Mouse (Mus musculus): ENCODE results near the gene Olfr923. TPM values are rescaled to one million over a fixed set of nuclear protein-coding genes. Genes with fewer than 3 reads are reported as not detected.
"Not testable (repeated sequence)": the region's sequence is repeated elsewhere in the genome, so short reads cannot be mapped to it uniquely, and the experiment has no call there.

Olfr923 gene
- polyA plus RNA-seq (2014; fragmentation: Nextera tagmentation; extraction: Ambion mirVana) = not detected in 2 replicates

GRCm38 (mm10) chr9:38826245-38826644 lies at the start of gene Olfr923:
Gene Olfr923 (plus strand): TSS chr9:38826545.
- H3K27ac ChIP-seq (ENCODE audit: low read length) = no peak within 1 kb of the TSS
- H3K4me3 ChIP-seq (ENCODE audit: low read depth, low read length) = no peak within 1 kb of the TSS
- ATAC-seq (ENCODE audit: insufficient number of reproducible peaks, insufficient read depth, low FRiP score, low read depth) = no peak
- H3K9ac ChIP-seq (replicated peaks; ENCODE audit: low read depth, low read length) = no peak within 1 kb of the TSS
- no peak within 1 kb of the TSS for H3K4me2 ChIP-seq (replicated peaks; ENCODE audit: low read depth, low read length)
- H3K36me3 ChIP-seq (ENCODE audit: control insufficient read depth, insufficient read depth, low read length) = no peaks in the 10 kb centered on the region
- no peaks in the 10 kb centered on the region for H3K9me3 ChIP-seq (ENCODE audit: control insufficient read depth, low read depth, low read length)
- H3K4me1 ChIP-seq (ENCODE audit: control insufficient read depth, insufficient read depth, low read length) = no peaks in the 10 kb centered on the region
- WGBS = 93% methylated on average over 1 of the region's 1 CpGs
- no peaks in the 10 kb centered on the region for H3K27me3 ChIP-seq (ENCODE audit: control insufficient read depth, insufficient read depth, low read length)

- H3K9me3 ChIP-seq (ENCODE audit: control insufficient read depth, low read depth, low read length) = no peaks in the 10 kb centered on the region
- no peak overlapping the region for H3K4me2 ChIP-seq (replicated peaks; ENCODE audit: low read depth, low read length)
- no peak overlapping the region for H3K4me3 ChIP-seq (ENCODE audit: low read depth, low read length)
- no peak for ATAC-seq (ENCODE audit: insufficient number of reproducible peaks, insufficient read depth, low FRiP score, low read depth)
- H3K9ac ChIP-seq (replicated peaks; ENCODE audit: low read depth, low read length) = no peak overlapping the region
- no peaks in the 10 kb centered on the region for H3K27me3 ChIP-seq (ENCODE audit: control insufficient read depth, insufficient read depth, low read length)
- no peak overlapping the region for H3K27ac ChIP-seq (ENCODE audit: low read length)
- no peaks in the 10 kb centered on the region for H3K36me3 ChIP-seq (ENCODE audit: control insufficient read depth, insufficient read depth, low read length)
- WGBS = 93% methylated on average over 2 of the region's 2 CpGs
- no peaks in the 10 kb centered on the region for H3K4me1 ChIP-seq (ENCODE audit: control insufficient read depth, insufficient read depth, low read length)
Measured at GRCm38 (mm10) chr9:38792689-38793088, 33.7 kb upstream of the Olfr923 start.

- Histone ChIP-seq H3K9me3 (ENCODE audit: control insufficient read depth, low read depth, low read length) (no peaks in the 10 kb centered on the region), H3K36me3 (ENCODE audit: control insufficient read depth, insufficient read depth, low read length) (no peaks in the 10 kb centered on the region), H3K9ac (replicated peaks; ENCODE audit: low read depth, low read length) (no peak overlapping the region), H3K27me3 (ENCODE audit: control insufficient read depth, insufficient read depth, low read length) (no peaks in the 10 kb centered on the region), H3K27ac (ENCODE audit: low read length) (no peak overlapping the region), H3K4me3 (ENCODE audit: low read depth, low read length) (no peak overlapping the region), H3K4me2 (replicated peaks; ENCODE audit: low read depth, low read length) (no peak overlapping the region), H3K4me1 (ENCODE audit: control insufficient read depth, insufficient read depth, low read length) (no peaks in the 10 kb centered on the region)
- no peak for ATAC-seq (ENCODE audit: insufficient number of reproducible peaks, insufficient read depth, low FRiP score, low read depth)
Measured at GRCm38 (mm10) chr9:38805696-38806095, 20.6 kb upstream of the Olfr923 start.

GRCm38 (mm10) chr9:38814314-38814713 lies 12.0 kb upstream of the Olfr923 start, which contains the start of gene Olfr922:
Gene Olfr922 (plus strand): TSS chr9:38814614.
- no peak within 1 kb of the TSS for H3K9ac ChIP-seq (replicated peaks; ENCODE audit: low read depth, low read length)
- no peak within 1 kb of the TSS for H3K4me3 ChIP-seq (ENCODE audit: low read depth, low read length)
- H3K27me3 ChIP-seq (ENCODE audit: control insufficient read depth, insufficient read depth, low read length) = no peaks in the 10 kb centered on the region
- H3K9me3 ChIP-seq (ENCODE audit: control insufficient read depth, low read depth, low read length) = no peaks in the 10 kb centered on the region
- no peak within 1 kb of the TSS for H3K27ac ChIP-seq (ENCODE audit: low read length)
- H3K36me3 ChIP-seq (ENCODE audit: control insufficient read depth, insufficient read depth, low read length) = no peaks in the 10 kb centered on the region
- H3K4me1 ChIP-seq (ENCODE audit: control insufficient read depth, insufficient read depth, low read length) = no peaks in the 10 kb centered on the region
- no peak for ATAC-seq (ENCODE audit: insufficient number of reproducible peaks, insufficient read depth, low FRiP score, low read depth)
- 69% methylated on average over 2 of the region's 2 CpGs for WGBS
- H3K4me2 ChIP-seq (replicated peaks; ENCODE audit: low read depth, low read length) = no peak within 1 kb of the TSS

GRCm38 (mm10) chr9:38815458-38815986 lies 10.8 kb upstream of the Olfr923 start:
- WGBS = 83% methylated on average over 1 of the region's 1 CpGs
- no peaks in the 10 kb centered on the region for H3K4me1 ChIP-seq (ENCODE audit: control insufficient read depth, insufficient read depth, low read length)
- no peaks in the 10 kb centered on the region for H3K27me3 ChIP-seq (ENCODE audit: control insufficient read depth, insufficient read depth, low read length)
- H3K27ac ChIP-seq (ENCODE audit: low read length) = no peak overlapping the region
- no peak overlapping the region for H3K9ac ChIP-seq (replicated peaks; ENCODE audit: low read depth, low read length)
- H3K4me3 ChIP-seq (ENCODE audit: low read depth, low read length) = no peak overlapping the region
- ATAC-seq (ENCODE audit: insufficient number of reproducible peaks, insufficient read depth, low FRiP score, low read depth) = no peak
- H3K9me3 ChIP-seq (ENCODE audit: control insufficient read depth, low read depth, low read length) = no peaks in the 10 kb centered on the region
- H3K36me3 ChIP-seq (ENCODE audit: control insufficient read depth, insufficient read depth, low read length) = no peaks in the 10 kb centered on the region
- H3K4me2 ChIP-seq (replicated peaks; ENCODE audit: low read depth, low read length) = no peak overlapping the region

- Histone ChIP-seq H3K27me3 (ENCODE audit: control insufficient read depth, insufficient read depth, low read length) (no peaks in the 10 kb centered on the region), H3K4me2 (replicated peaks; ENCODE audit: low read depth, low read length) (no peak overlapping the region), H3K9ac (replicated peaks; ENCODE audit: low read depth, low read length) (no peak overlapping the region), H3K36me3 (ENCODE audit: control insufficient read depth, insufficient read depth, low read length) (no peaks in the 10 kb centered on the region), H3K27ac (ENCODE audit: low read length) (no peak overlapping the region), H3K4me1 (ENCODE audit: control insufficient read depth, insufficient read depth, low read length) (no peaks in the 10 kb centered on the region), H3K9me3 (ENCODE audit: control insufficient read depth, low read depth, low read length) (no peaks in the 10 kb centered on the region), H3K4me3 (ENCODE audit: low read depth, low read length) (no peak overlapping the region)
- ATAC-seq (ENCODE audit: insufficient number of reproducible peaks, insufficient read depth, low FRiP score, low read depth) = no peak
- WGBS = 78% methylated on average over 2 of the region's 2 CpGs
Measured at GRCm38 (mm10) chr9:38833027-38833426, 6.7 kb downstream of the Olfr923 start.

- H3K27ac ChIP-seq (ENCODE audit: low read length) = no peak within 1 kb of the TSS
- H3K4me3 ChIP-seq (ENCODE audit: low read depth, low read length) = no peak within 1 kb of the TSS
- H3K9ac ChIP-seq (replicated peaks; ENCODE audit: low read depth, low read length) = no peak within 1 kb of the TSS
- 76% methylated on average over 1 of the region's 1 CpGs for WGBS
- H3K27me3 ChIP-seq (ENCODE audit: control insufficient read depth, insufficient read depth, low read length) = no peaks in the 10 kb centered on the region
- no peak within 1 kb of the TSS for H3K4me2 ChIP-seq (replicated peaks; ENCODE audit: low read depth, low read length)
- H3K9me3 ChIP-seq (ENCODE audit: control insufficient read depth, low read depth, low read length) = no peaks in the 10 kb centered on the region
- H3K4me1 ChIP-seq (ENCODE audit: control insufficient read depth, insufficient read depth, low read length) = no peaks in the 10 kb centered on the region
- no peaks in the 10 kb centered on the region for H3K36me3 ChIP-seq (ENCODE audit: control insufficient read depth, insufficient read depth, low read length)
- ATAC-seq (ENCODE audit: insufficient number of reproducible peaks, insufficient read depth, low FRiP score, low read depth) = no peak
Measured at GRCm38 (mm10) chr9:38844149-38844548, 17.8 kb downstream of the Olfr923 start, which contains the start of gene Olfr924. Gene Olfr924 (plus strand): TSS chr9:38844449.

- ATAC-seq (ENCODE audit: insufficient number of reproducible peaks, insufficient read depth, low FRiP score, low read depth) = no peak
- no peaks in the 10 kb centered on the region for H3K4me1 ChIP-seq (ENCODE audit: control insufficient read depth, insufficient read depth, low read length)
- H3K27me3 ChIP-seq (ENCODE audit: control insufficient read depth, insufficient read depth, low read length) = no peaks in the 10 kb centered on the region
- H3K36me3 ChIP-seq (ENCODE audit: control insufficient read depth, insufficient read depth, low read length) = no peaks in the 10 kb centered on the region
- H3K9me3 ChIP-seq (ENCODE audit: control insufficient read depth, low read depth, low read length) = no peaks in the 10 kb centered on the region
- no peak within 1 kb of the TSS for H3K4me2 ChIP-seq (replicated peaks; ENCODE audit: low read depth, low read length)
- H3K4me3 ChIP-seq (ENCODE audit: low read depth, low read length) = no peak within 1 kb of the TSS
- no peak within 1 kb of the TSS for H3K9ac ChIP-seq (replicated peaks; ENCODE audit: low read depth, low read length)
- no peak within 1 kb of the TSS for H3K27ac ChIP-seq (ENCODE audit: low read length)
Measured at GRCm38 (mm10) chr9:38854760-38855159, 28.4 kb downstream of the Olfr923 start, which contains the start of gene Olfr26. Gene Olfr26 (plus strand): TSS chr9:38855060.

- not testable (repeated sequence) for ATAC-seq (ENCODE audit: insufficient number of reproducible peaks, insufficient read depth, low FRiP score, low read depth); H3K4me1 ChIP-seq (ENCODE audit: control insufficient read depth, insufficient read depth, low read length)
Measured at GRCm38 (mm10) chr9:38874880-38875279, 48.5 kb downstream of the Olfr923 start.

More at GRCm38 (mm10) chr9:38874880-38875279, 48.5 kb downstream of the Olfr923 start:
- not testable (repeated sequence) for H3K27ac ChIP-seq (ENCODE audit: low read length); H3K9me3 ChIP-seq (ENCODE audit: control insufficient read depth, low read depth, low read length); H3K9ac ChIP-seq (replicated peaks; ENCODE audit: low read depth, low read length); H3K4me3 ChIP-seq (ENCODE audit: low read depth, low read length); H3K4me2 ChIP-seq (replicated peaks; ENCODE audit: low read depth, low read length); H3K27me3 ChIP-seq (ENCODE audit: control insufficient read depth, insufficient read depth, low read length); H3K36me3 ChIP-seq (ENCODE audit: control insufficient read depth, insufficient read depth, low read length)
- 64% methylated on average over 2 of the region's 2 CpGs for WGBS
